Mouse (Mus musculus): ENCODE results near the gene Shbg.

Shbg gene

DNA sequence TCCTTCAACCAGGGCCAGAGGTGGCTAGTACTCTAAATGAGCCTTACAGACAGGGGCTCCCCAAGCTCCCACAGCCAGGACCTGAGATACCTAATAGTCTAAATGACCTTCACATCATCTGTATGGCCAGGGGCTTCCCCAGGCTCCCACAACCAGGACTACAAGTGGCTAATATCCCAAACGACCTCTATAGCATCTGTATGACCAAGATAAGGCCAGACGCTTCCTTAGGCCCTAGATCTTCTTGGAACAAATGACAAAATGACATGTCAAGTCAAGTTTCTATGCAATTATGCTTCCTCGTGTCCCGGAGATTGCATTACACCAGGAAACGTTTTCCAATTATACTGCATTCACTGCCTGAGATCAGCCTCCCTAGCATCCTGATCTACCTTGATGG is 41.4 kb downstream of the Shbg start:
- in situ Hi-C loops (cut with MboI; ENCODE audit: low sequenced_read_pairs) = no loop called here

DNA sequence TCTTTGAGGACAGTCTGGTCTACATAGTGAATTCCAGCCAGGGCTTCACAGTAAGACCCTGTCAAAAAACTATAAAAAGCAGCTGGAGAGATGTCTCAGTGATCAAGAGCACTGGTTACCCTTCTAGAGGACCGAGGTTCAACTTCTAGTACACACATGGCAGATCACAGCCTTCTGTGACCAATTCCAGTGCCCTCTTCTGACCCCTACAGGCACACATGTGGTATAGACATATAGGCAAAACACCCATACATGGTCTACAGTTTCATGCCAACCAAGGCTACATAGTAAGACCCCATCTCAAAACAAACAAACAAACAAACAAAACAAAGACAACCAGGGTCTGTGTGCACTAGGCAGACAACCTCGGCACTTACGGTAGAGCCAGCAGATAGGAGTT is 42.5 kb downstream of the Shbg start:
- in situ Hi-C loops (cut with MboI; ENCODE audit: low sequenced_read_pairs) = no loop called here

DNA sequence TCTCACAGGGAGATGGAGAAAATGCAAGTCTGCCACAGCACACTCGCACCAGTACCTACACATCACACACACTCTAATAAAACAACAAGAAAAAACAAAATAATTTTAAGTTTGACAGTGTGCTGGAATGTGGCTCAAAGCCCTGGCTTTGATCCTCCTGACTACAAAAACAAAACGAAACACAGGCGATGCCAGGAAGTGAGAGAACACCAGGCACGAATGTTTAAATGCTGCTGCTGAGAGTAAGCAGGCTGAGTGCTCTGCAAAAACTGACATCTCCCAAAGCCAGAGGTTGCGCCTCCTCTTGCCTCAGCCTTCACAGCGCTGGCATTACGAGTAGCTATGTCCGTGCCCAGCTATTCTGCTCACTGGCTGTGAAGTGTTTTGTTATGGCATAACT is 52.6 kb downstream of the Shbg start:
- in situ Hi-C loops (cut with MboI; ENCODE audit: low sequenced_read_pairs) = no loop called here
